In genomic region chr15:103001370-103001769, GRCm38 (mm10) we compare ENCODE assay signal across 17 mouse cellular contexts. TPM values are rescaled to one million over a fixed set of nuclear protein-coding genes. Genes with fewer than 3 reads are reported as not detected.
DNase-seq lines count a peak whose midpoint lies in the region; ATAC-seq and TF ChIP-seq lines count a peak whose summit lies in the region.
"Had no signal": no experiment of that assay in that cellular context is flagged by ENCODE, and none has a peak within 500 bp of the region (broad histone marks: within the 10 kb centered on the region; RNA-seq: fewer than 3 reads in every experiment).

No protein-coding gene starts in this region.

- H3K9ac ChIP-seq in heart, embryonic 14.5 days (ENCODE audit: low read length): no peak overlapping the region
- no peak overlapping the region for H3K9ac ChIP-seq in limb, embryonic 15.5 days
- H3K9ac ChIP-seq: lung, embryonic 15.5 days had no signal

- H3K9me3 ChIP-seq in heart, embryonic 14.5 days (ENCODE audit: control insufficient read depth, low read length): no peaks in the 10 kb centered on the region
- H3K9me3 ChIP-seq in heart, embryonic 10.5 days: no peaks in the 10 kb centered on the region
- no peaks in the 10 kb centered on the region for H3K9me3 ChIP-seq in limb, embryonic 15.5 days
- H3K9me3 ChIP-seq: lung, embryonic 15.5 days; megakaryocyte, embryonic 14.5 days had no signal

- 22% methylated on average over 2 of the region's 2 CpGs for WGBS in heart, embryonic 14.5 days
- WGBS in heart, embryonic 10.5 days: 14% methylated on average over 2 of the region's 2 CpGs
- 58% methylated on average over 2 of the region's 2 CpGs for WGBS in limb, embryonic 15.5 days

- no peak for ATAC-seq in heart, embryonic 14.5 days (ENCODE audit: insufficient number of reproducible peaks, insufficient read depth, low FRiP score, low read depth)
- no peak for ATAC-seq in limb, embryonic 15.5 days (ENCODE audit: insufficient number of reproducible peaks, low FRiP score, low TSS enrichment, low read depth)
- ATAC-seq: CD4-positive, CD25-positive, alpha-beta regulatory T cell, adult 4 months had no signal

- intact Hi-C loops in left cerebral cortex, postnatal 10 days (cut with DNase I): no loop called here

- H3K27ac ChIP-seq in heart, embryonic 14.5 days (replicated peaks in 1 of 2; ENCODE audit: control insufficient read depth in 1 of 2, insufficient read depth in 1 of 2, low read depth in 2 of 2, low read length in 2 of 2): no peak overlapping the region
- no peak overlapping the region for H3K27ac ChIP-seq in heart, embryonic 10.5 days
- peak overlapping the region; percentile 88 for H3K27ac ChIP-seq in brown adipose tissue, adult 24 weeks (replicated peaks; ENCODE audit: low read depth, low read length)
- H3K27ac ChIP-seq in limb, embryonic 15.5 days: no peak overlapping the region
- H3K27ac ChIP-seq: lung, embryonic 15.5 days had no signal

- no peaks in the 10 kb centered on the region for H3K36me3 ChIP-seq in heart, embryonic 14.5 days (ENCODE audit: control insufficient read depth, insufficient read depth, low read length)
- no peaks in the 10 kb centered on the region for H3K36me3 ChIP-seq in heart, embryonic 10.5 days
- H3K36me3 ChIP-seq in C2C12 (ENCODE audit: control insufficient read depth, insufficient read depth): no peaks in the 10 kb centered on the region
- no peaks in the 10 kb centered on the region for H3K36me3 ChIP-seq in limb, embryonic 15.5 days
- H3K36me3 ChIP-seq: lung, embryonic 15.5 days had no signal

- H3K79me3 ChIP-seq in C2C12 (ENCODE audit: low read depth): peaks cover 40% of the 10 kb centered on the region

- peaks cover 21 to 26% of the 10 kb centered on the region in 2 experiments for H3K4me1 ChIP-seq in heart, embryonic 14.5 days (ENCODE audit: control insufficient read depth in 2 of 2, insufficient read depth in 2 of 2, low read length in 2 of 2)
- H3K4me1 ChIP-seq in heart, embryonic 10.5 days: peaks cover 32% of the 10 kb centered on the region
- H3K4me1 ChIP-seq in brown adipose tissue, adult 24 weeks (ENCODE audit: control insufficient read depth, insufficient read depth, insufficient read length, low read length): 0 out of 2 replicates have a peak, but pooled peaks cover 4% of the 10 kb centered on the region
- H3K4me1 ChIP-seq in limb, embryonic 15.5 days: peaks cover 36% of the 10 kb centered on the region

- DNase-seq in heart, embryonic 10.5 days (ENCODE audit: low spot score): no peak
- DNase-seq in left cerebral cortex, postnatal 10 days (ENCODE audit: extremely low spot score in 1 of 2, low spot score in 2 of 2): no peak
- DNase-seq in layer of hippocampus, postnatal 25 days (ENCODE audit: extremely low spot score in 1 of 2, low spot score in 1 of 2): no peak
- DNase-seq: cerebellum, adult 8-10 months; embryo, embryonic 11 days; thymus, postnatal 25 days had no signal

- H3ac ChIP-seq in C2C12 (ENCODE audit: control insufficient read depth, insufficient read length, low read depth): peak overlapping the region; percentile 96

- peaks cover 99% of the 10 kb centered on the region for H3K27me3 ChIP-seq in heart, embryonic 14.5 days (ENCODE audit: control insufficient read depth, insufficient read depth, low read length)
- H3K27me3 ChIP-seq in heart, embryonic 10.5 days (ENCODE audit: insufficient read depth, poor library complexity, severe bottlenecking): peaks cover 100% of the 10 kb centered on the region
- no peaks in the 10 kb centered on the region for H3K27me3 ChIP-seq in C2C12 (ENCODE audit: control insufficient read depth, insufficient read depth, insufficient read length)
- H3K27me3 ChIP-seq in limb, embryonic 15.5 days: peaks cover 97% of the 10 kb centered on the region

- no peak for TF ChIP-seq CTCF in C2C12 (IDR thresholded peaks at IDR 0.05; ENCODE audit: control insufficient read depth, insufficient read depth, insufficient read length)

- peak overlapping the region; percentile 40 for H3K4me2 ChIP-seq in heart, embryonic 14.5 days (ENCODE audit: low read length)
- peak overlapping the region; percentile 81; the same call in 1 of the 2 replicates for H3K4me2 ChIP-seq in limb, embryonic 15.5 days
- H3K4me2 ChIP-seq: lung, embryonic 15.5 days had no signal

- H3K79me2 ChIP-seq in C2C12 (ENCODE audit: control insufficient read depth, insufficient read depth): peaks cover 97% of the 10 kb centered on the region

- no peak overlapping the region for H3K4me3 ChIP-seq in heart, embryonic 14.5 days (ENCODE audit: control insufficient read depth in 1 of 2, insufficient read depth in 1 of 2, low read depth in 1 of 2, low read length in 2 of 2)
- no peak overlapping the region; the same call in 1 of the 2 replicates for H3K4me3 ChIP-seq in heart, embryonic 10.5 days
- peak overlapping the region; percentile 54 for H3K4me3 ChIP-seq in C2C12 (ENCODE audit: insufficient read depth, poor library complexity, severe bottlenecking)
- peak overlapping the region; percentile 71 for H3K4me3 ChIP-seq in brown adipose tissue, adult 24 weeks (ENCODE audit: insufficient read depth, low read depth, low read length)
- H3K4me3 ChIP-seq in limb, embryonic 15.5 days: no peak overlapping the region
- H3K4me3 ChIP-seq: lung, embryonic 15.5 days; megakaryocyte, embryonic 14.5 days had no signal

TF ChIP-seq in C2C12, 6 proteins besides CTCF, POLR2A, EP300 and RAD21:
- TF ChIP-seq MYOD1 (IDR thresholded peaks at IDR 0.05; ENCODE audit: control insufficient read depth, insufficient read length, low read depth): no peak
- no peak for TF ChIP-seq USF1 (IDR thresholded peaks at IDR 0.05; ENCODE audit: low read depth)
- TF ChIP-seq CEBPB (IDR thresholded peaks at IDR 0.05; ENCODE audit: low read depth): no peak
- TF ChIP-seq FOSL1 (IDR thresholded peaks at IDR 0.05; ENCODE audit: insufficient read depth, low read length, poor library complexity, severe bottlenecking): no peak
- no peak for TF ChIP-seq MAX (IDR thresholded peaks at IDR 0.05)
- no peak for TF ChIP-seq MYOG (IDR thresholded peaks at IDR 0.05; ENCODE audit: control insufficient read depth, extremely low read depth, insufficient read length)

RNA-seq across cellular contexts. Expression of gene Hoxc6, which starts 3.3 kb away (rescaled TPM):
- polyA plus RNA-seq in heart, embryonic 14.5 days (2014; fragmentation: Nextera tagmentation; extraction: Ambion mirVana): 0.15 and 0.22 TPM in 2 replicates
- polyA plus RNA-seq in heart, embryonic 10.5 days (2016; fragmentation: Nextera tagmentation; extraction: Ambion mirVana): 0.23 and 1.8 TPM in 2 replicates
- 10.6 TPM for polyA plus RNA-seq in C2C12 (2012; fragmentation: generic; extraction: Trizol)
- 17.1 and 21.7 TPM in 2 replicates for polyA plus RNA-seq in brown adipose tissue, adult 24 weeks (2012; ENCODE audit: insufficient read depth, insufficient read length, missing spikeins)
- polyA plus RNA-seq in limb, embryonic 15.5 days (2015; fragmentation: Nextera tagmentation; extraction: Ambion mirVana): 1.7 and 2.3 TPM in 2 replicates
- not detected for total RNA-seq in left cerebral cortex, postnatal 10 days (2021)
- total RNA-seq in layer of hippocampus, postnatal 25 days (2021): not detected
- total RNA-seq: hematopoietic stem cell, adult 5-6 weeks; layer of hippocampus, adult 18-20 months; left cerebral cortex, postnatal 36 days; monocyte, adult 5-6 weeks had no signal
- polyA plus RNA-seq: CD4-positive, CD25-positive, alpha-beta regulatory T cell, adult 4 months had no signal

RNA-seq across cellular contexts. Expression of gene Hoxc8, which starts 11.0 kb away (rescaled TPM):
- not detected in 2 replicates for polyA plus RNA-seq in heart, embryonic 14.5 days (2014; fragmentation: Nextera tagmentation; extraction: Ambion mirVana)
- polyA plus RNA-seq in heart, embryonic 10.5 days (2016; fragmentation: Nextera tagmentation; extraction: Ambion mirVana): 0.06 and 1.7 TPM in 2 replicates
- polyA plus RNA-seq in C2C12 (2012; fragmentation: generic; extraction: Trizol): 1.1 TPM
- 8.9 and 9.8 TPM in 2 replicates for polyA plus RNA-seq in brown adipose tissue, adult 24 weeks (2012; ENCODE audit: insufficient read depth, insufficient read length, missing spikeins)
- polyA plus RNA-seq in limb, embryonic 15.5 days (2015; fragmentation: Nextera tagmentation; extraction: Ambion mirVana): 1.5 and 3.0 TPM in 2 replicates
- total RNA-seq in left cerebral cortex, postnatal 10 days (2021): not detected
- total RNA-seq in layer of hippocampus, postnatal 25 days (2021): not detected
- total RNA-seq: hematopoietic stem cell, adult 5-6 weeks; layer of hippocampus, adult 18-20 months; left cerebral cortex, postnatal 36 days; monocyte, adult 5-6 weeks had no signal
- polyA plus RNA-seq: lung, embryonic 15.5 days had no signal

RNA-seq across cellular contexts. Expression of gene Hoxc4, which starts 17.4 kb away (rescaled TPM):
- 0.30 TPM in 1 of 2 replicates, not detected in the other for polyA plus RNA-seq in heart, embryonic 14.5 days (2014; fragmentation: Nextera tagmentation; extraction: Ambion mirVana)
- 0.81 and 6.6 TPM in 2 replicates for polyA plus RNA-seq in heart, embryonic 10.5 days (2016; fragmentation: Nextera tagmentation; extraction: Ambion mirVana)
- 3.4 TPM for polyA plus RNA-seq in C2C12 (2012; fragmentation: generic; extraction: Trizol)
- polyA plus RNA-seq in brown adipose tissue, adult 24 weeks (2012; ENCODE audit: insufficient read depth, insufficient read length, missing spikeins): 9.4 and 13.7 TPM in 2 replicates
- 1.7 and 2.7 TPM in 2 replicates for polyA plus RNA-seq in limb, embryonic 15.5 days (2015; fragmentation: Nextera tagmentation; extraction: Ambion mirVana)
- not detected for total RNA-seq in left cerebral cortex, postnatal 10 days (2021)
- total RNA-seq in layer of hippocampus, postnatal 25 days (2021): not detected
- total RNA-seq: layer of hippocampus, adult 18-20 months; left cerebral cortex, postnatal 36 days had no signal
- polyA plus RNA-seq: CD4-positive, CD25-positive, alpha-beta regulatory T cell, adult 4 months had no signal

RNA-seq across cellular contexts. Expression of gene Hoxc9, which starts 25.1 kb away (rescaled TPM):
- polyA plus RNA-seq in heart, embryonic 14.5 days (2014; fragmentation: Nextera tagmentation; extraction: Ambion mirVana): not detected in 2 replicates
- polyA plus RNA-seq in heart, embryonic 10.5 days (2016; fragmentation: Nextera tagmentation; extraction: Ambion mirVana): 0.49 TPM in 1 of 2 replicates, not detected in the other
- polyA plus RNA-seq in C2C12 (2012; fragmentation: generic; extraction: Trizol): 9.4 TPM
- polyA plus RNA-seq in brown adipose tissue, adult 24 weeks (2012; ENCODE audit: insufficient read depth, insufficient read length, missing spikeins): not detected in 2 replicates
- 0.93 and 1.3 TPM in 2 replicates for polyA plus RNA-seq in limb, embryonic 15.5 days (2015; fragmentation: Nextera tagmentation; extraction: Ambion mirVana)
- total RNA-seq in left cerebral cortex, postnatal 10 days (2021): not detected
- total RNA-seq in layer of hippocampus, postnatal 25 days (2021): not detected
- total RNA-seq: hematopoietic stem cell, adult 5-6 weeks; layer of hippocampus, adult 18-20 months; left cerebral cortex, postnatal 36 days; monocyte, adult 5-6 weeks had no signal
- polyA plus RNA-seq: CD4-positive, CD25-positive, alpha-beta regulatory T cell, adult 4 months; lung, embryonic 15.5 days had no signal

RNA-seq across cellular contexts. Expression of gene Hoxc5, which starts 34.1 kb away (rescaled TPM):
- 0.07 TPM in 1 of 2 replicates, not detected in the other for polyA plus RNA-seq in heart, embryonic 14.5 days (2014; fragmentation: Nextera tagmentation; extraction: Ambion mirVana)
- polyA plus RNA-seq in heart, embryonic 10.5 days (2016; fragmentation: Nextera tagmentation; extraction: Ambion mirVana): 0.60 and 5.5 TPM in 2 replicates
- 1.6 TPM for polyA plus RNA-seq in C2C12 (2012; fragmentation: generic; extraction: Trizol)
- 14.1 and 15.1 TPM in 2 replicates for polyA plus RNA-seq in brown adipose tissue, adult 24 weeks (2012; ENCODE audit: insufficient read depth, insufficient read length, missing spikeins)
- 2.3 TPM in 2 replicates for polyA plus RNA-seq in limb, embryonic 15.5 days (2015; fragmentation: Nextera tagmentation; extraction: Ambion mirVana)
- not detected for total RNA-seq in left cerebral cortex, postnatal 10 days (2021)
- not detected for total RNA-seq in layer of hippocampus, postnatal 25 days (2021)
- total RNA-seq: hematopoietic stem cell, adult 5-6 weeks; layer of hippocampus, adult 18-20 months; left cerebral cortex, postnatal 36 days; monocyte, adult 5-6 weeks had no signal
- polyA plus RNA-seq: CD4-positive, CD25-positive, alpha-beta regulatory T cell, adult 4 months had no signal

Comparison
In these comparisons a context has a peak if more than half of its experiments do, and no peak if none do; other contexts are left out.
1. H3K4me3 ChIP-seq: peak in C2C12 (single experiment) and brown adipose tissue, adult 24 weeks (single experiment); none in heart, embryonic 14.5 days (0 of 2), heart, embryonic 10.5 days (single experiment) and limb, embryonic 15.5 days (single experiment).